Mouse (Mus musculus): ENCODE data around the gene Atg16l2.

DNA sequence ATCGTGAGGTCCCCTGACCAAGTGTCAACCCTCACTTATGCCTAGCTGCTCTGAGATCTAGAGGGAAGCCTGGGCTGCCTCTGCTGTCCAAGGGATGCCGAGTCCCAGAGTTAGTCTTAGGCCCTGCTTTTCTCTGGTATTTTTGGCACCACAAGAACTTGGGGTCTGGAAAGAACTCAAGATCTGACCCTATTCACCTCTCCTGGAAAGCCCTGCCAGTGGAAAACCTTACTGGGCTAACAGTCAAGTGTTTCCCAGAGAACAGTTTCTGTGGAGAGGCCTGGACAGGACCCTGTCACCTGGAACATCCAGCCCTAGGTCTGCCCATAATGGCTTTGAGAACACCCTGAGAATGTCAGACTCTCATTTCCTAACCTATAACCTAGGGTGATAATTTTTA is 44.9 kb upstream of the Atg16l2 start:
- TF ChIP-seq CTCF (IDR thresholded peaks at IDR 0.05; ENCODE audit: insufficient read depth, low read length) (no peak), POLR2A (IDR thresholded peaks at IDR 0.05; ENCODE audit: borderline replicate concordance, extremely low read depth, low read depth, low read length) (no peak)

Measured in lung, adult 2 months (tissue).